Mouse (Mus musculus): ENCODE measurements at regions not wholly inside any gene's neighbourhood (a gene's known extent, or its start where the extent isn't known, plus 50 kb on each side); places are given as distances from the start of the nearest gene placed in this dataset.
A peak's percentile ranks its signal among the peaks of the same experiment; 100 is the strongest.

- no peak overlapping the region for H3K4me3 ChIP-seq (ENCODE audit: low read depth, low read length)
- no peaks in the 10 kb centered on the region for H3K36me3 ChIP-seq (ENCODE audit: control insufficient read depth, insufficient read depth, low read length)
- no peak overlapping the region for H3K9ac ChIP-seq (ENCODE audit: low read length)
- no peak overlapping the region for H3K4me2 ChIP-seq (ENCODE audit: low read depth, low read length, severe bottlenecking)
- 65% methylated on average over 7 of the region's 7 CpGs for WGBS
- no peaks in the 10 kb centered on the region for H3K9me3 ChIP-seq (ENCODE audit: control insufficient read depth, low read length)
- no peak overlapping the region for H3K27ac ChIP-seq (ENCODE audit: low read depth, low read length)
- H3K27me3 ChIP-seq (ENCODE audit: control insufficient read depth, insufficient read depth, low read length), result no peaks in the 10 kb centered on the region
- DNase-seq (ENCODE audit: low spot score) (no peak), ATAC-seq (replicated peaks; ENCODE audit: low FRiP score) (peak; percentile 65)
- H3K4me1 ChIP-seq (replicated peaks; ENCODE audit: control insufficient read depth, insufficient read depth, low read length), result peaks cover 2% of the 10 kb centered on the region; the same call in 1 of the 2 replicates
Measured at GRCm38 (mm10) chr8:80250305-80251161, 192.7 kb upstream of the Hhip start.

- no peak overlapping the region for H3K9ac ChIP-seq (ENCODE audit: low read length)
- H3K4me3 ChIP-seq (ENCODE audit: low read depth, low read length), result no peak overlapping the region
- ATAC-seq (replicated peaks; ENCODE audit: low FRiP score) (no peak), DNase-seq (ENCODE audit: low spot score) (no peak)
- no peaks in the 10 kb centered on the region for H3K36me3 ChIP-seq (ENCODE audit: control insufficient read depth, insufficient read depth, low read length)
- H3K27me3 ChIP-seq (ENCODE audit: control insufficient read depth, insufficient read depth, low read length), result no peaks in the 10 kb centered on the region
- no peak overlapping the region for H3K27ac ChIP-seq (ENCODE audit: low read depth, low read length)
- no peak overlapping the region for H3K4me2 ChIP-seq (ENCODE audit: low read depth, low read length, severe bottlenecking)
- no peaks in the 10 kb centered on the region for H3K9me3 ChIP-seq (ENCODE audit: control insufficient read depth, low read length)
- H3K4me1 ChIP-seq (replicated peaks; ENCODE audit: control insufficient read depth, insufficient read depth, low read length), result peaks cover 2% of the 10 kb centered on the region; the same call in 1 of the 2 replicates
- WGBS, result 70% methylated on average over 2 of the region's 2 CpGs
Measured at GRCm38 (mm10) chr8:80249762-80250161, 192.0 kb upstream of the Hhip start.

GRCm38 (mm10) chr8:80239879-80240278, 182.1 kb upstream of the Hhip start:
- H3K27me3 ChIP-seq (ENCODE audit: control insufficient read depth, insufficient read depth, low read length), result no peaks in the 10 kb centered on the region
- 91% methylated on average over 4 of the region's 4 CpGs for WGBS
- H3K9ac ChIP-seq (ENCODE audit: low read length), result no peak overlapping the region
- no peak overlapping the region for H3K4me2 ChIP-seq (ENCODE audit: low read depth, low read length, severe bottlenecking)
- H3K36me3 ChIP-seq (ENCODE audit: control insufficient read depth, insufficient read depth, low read length), result no peaks in the 10 kb centered on the region
- no peaks in the 10 kb centered on the region for H3K9me3 ChIP-seq (ENCODE audit: control insufficient read depth, low read length)
- no peak for ATAC-seq (replicated peaks; ENCODE audit: low FRiP score)
- no peak overlapping the region for H3K4me3 ChIP-seq (ENCODE audit: low read depth, low read length)
- no peak overlapping the region for H3K27ac ChIP-seq (ENCODE audit: low read depth, low read length)
- DNase-seq (ENCODE audit: low spot score), result no peak
- no peaks in the 10 kb centered on the region for H3K4me1 ChIP-seq (replicated peaks; ENCODE audit: control insufficient read depth, insufficient read depth, low read length)

- Histone ChIP-seq H3K4me1 (replicated peaks; ENCODE audit: control insufficient read depth, insufficient read depth, low read length) (no peaks in the 10 kb centered on the region), H3K4me3 (ENCODE audit: low read depth, low read length) (no peak overlapping the region), H3K27ac (ENCODE audit: low read depth, low read length) (no peak overlapping the region), H3K36me3 (ENCODE audit: control insufficient read depth, insufficient read depth, low read length) (no peaks in the 10 kb centered on the region), H3K9ac (ENCODE audit: low read length) (no peak overlapping the region), H3K4me2 (ENCODE audit: low read depth, low read length, severe bottlenecking) (no peak overlapping the region), H3K9me3 (ENCODE audit: control insufficient read depth, low read length) (no peaks in the 10 kb centered on the region), H3K27me3 (ENCODE audit: control insufficient read depth, insufficient read depth, low read length) (no peaks in the 10 kb centered on the region)
- no peak for ATAC-seq (replicated peaks; ENCODE audit: low FRiP score)
- 76% methylated on average over 1 of the region's 1 CpGs for WGBS
- DNase-seq (ENCODE audit: low spot score), result no peak
Measured at GRCm38 (mm10) chr8:80210361-80210760, 152.6 kb upstream of the Hhip start.

GRCm38 (mm10) chr8:80204678-80205654, 147.2 kb upstream of the Hhip start:
- H3K4me1 ChIP-seq (replicated peaks; ENCODE audit: control insufficient read depth, insufficient read depth, low read length), result no peaks in the 10 kb centered on the region
- no peak overlapping the region for H3K27ac ChIP-seq (ENCODE audit: low read depth, low read length)
- H3K27me3 ChIP-seq (ENCODE audit: control insufficient read depth, insufficient read depth, low read length), result no peaks in the 10 kb centered on the region
- no peak; the same call in 1 of the 2 replicates for ATAC-seq (replicated peaks; ENCODE audit: low FRiP score)
- no peaks in the 10 kb centered on the region for H3K9me3 ChIP-seq (ENCODE audit: control insufficient read depth, low read length)
- no peak overlapping the region for H3K9ac ChIP-seq (ENCODE audit: low read length)
- no peak overlapping the region for H3K4me3 ChIP-seq (ENCODE audit: low read depth, low read length)
- no peaks in the 10 kb centered on the region for H3K36me3 ChIP-seq (ENCODE audit: control insufficient read depth, insufficient read depth, low read length)
- 60% methylated on average over 15 of the region's 15 CpGs for WGBS
- DNase-seq (ENCODE audit: low spot score), result no peak
- H3K4me2 ChIP-seq (ENCODE audit: low read depth, low read length, severe bottlenecking), result no peak overlapping the region

GRCm38 (mm10) chr8:80203769-80204677, 146.2 kb upstream of the Hhip start:
- no peak overlapping the region for H3K4me2 ChIP-seq (ENCODE audit: low read depth, low read length, severe bottlenecking)
- no peaks in the 10 kb centered on the region for H3K27me3 ChIP-seq (ENCODE audit: control insufficient read depth, insufficient read depth, low read length)
- H3K36me3 ChIP-seq (ENCODE audit: control insufficient read depth, insufficient read depth, low read length), result no peaks in the 10 kb centered on the region
- no peaks in the 10 kb centered on the region for H3K9me3 ChIP-seq (ENCODE audit: control insufficient read depth, low read length)
- H3K4me3 ChIP-seq (ENCODE audit: low read depth, low read length), result no peak overlapping the region
- DNase-seq (ENCODE audit: low spot score) (no peak), ATAC-seq (replicated peaks; ENCODE audit: low FRiP score) (no peak)
- no peak overlapping the region for H3K9ac ChIP-seq (ENCODE audit: low read length)
- no peak overlapping the region for H3K27ac ChIP-seq (ENCODE audit: low read depth, low read length)
- 43% methylated on average over 4 of the region's 4 CpGs for WGBS
- H3K4me1 ChIP-seq (replicated peaks; ENCODE audit: control insufficient read depth, insufficient read depth, low read length), result no peaks in the 10 kb centered on the region

- 90% methylated on average over 4 of the region's 4 CpGs for WGBS
- no peaks in the 10 kb centered on the region for H3K4me1 ChIP-seq (replicated peaks; ENCODE audit: control insufficient read depth, insufficient read depth, low read length)
- H3K4me2 ChIP-seq (ENCODE audit: low read depth, low read length, severe bottlenecking), result no peak overlapping the region
- DNase-seq (ENCODE audit: low spot score), result no peak
- H3K9me3 ChIP-seq (ENCODE audit: control insufficient read depth, low read length), result no peaks in the 10 kb centered on the region
- no peak overlapping the region for H3K9ac ChIP-seq (ENCODE audit: low read length)
- ATAC-seq (replicated peaks; ENCODE audit: low FRiP score), result no peak
- H3K27me3 ChIP-seq (ENCODE audit: control insufficient read depth, insufficient read depth, low read length), result no peaks in the 10 kb centered on the region
- H3K4me3 ChIP-seq (ENCODE audit: low read depth, low read length), result no peak overlapping the region
- H3K27ac ChIP-seq (ENCODE audit: low read depth, low read length), result no peak overlapping the region
- no peaks in the 10 kb centered on the region for H3K36me3 ChIP-seq (ENCODE audit: control insufficient read depth, insufficient read depth, low read length)
Measured at GRCm38 (mm10) chr8:80197680-80198079, 139.9 kb upstream of the Hhip start.

GRCm38 (mm10) chr8:80190510-80190908, 132.7 kb upstream of the Hhip start:
- Histone ChIP-seq H3K4me2 (ENCODE audit: low read depth, low read length, severe bottlenecking) (no peak overlapping the region), H3K4me1 (replicated peaks; ENCODE audit: control insufficient read depth, insufficient read depth, low read length) (no peaks in the 10 kb centered on the region), H3K9ac (ENCODE audit: low read length) (no peak overlapping the region), H3K36me3 (ENCODE audit: control insufficient read depth, insufficient read depth, low read length) (no peaks in the 10 kb centered on the region), H3K4me3 (ENCODE audit: low read depth, low read length) (no peak overlapping the region), H3K27ac (ENCODE audit: low read depth, low read length) (no peak overlapping the region), H3K27me3 (ENCODE audit: control insufficient read depth, insufficient read depth, low read length) (no peaks in the 10 kb centered on the region), H3K9me3 (ENCODE audit: control insufficient read depth, low read length) (no peaks in the 10 kb centered on the region)
- ATAC-seq (replicated peaks; ENCODE audit: low FRiP score) (no peak), DNase-seq (ENCODE audit: low spot score) (no peak)
- 90% methylated on average over 4 of the region's 4 CpGs for WGBS

Data from forebrain, embryonic 11.5 days (tissue).